Mouse (Mus musculus): ENCODE data around the gene Dst.
"Not testable (repeated sequence)": the region's sequence is repeated elsewhere in the genome, so short reads cannot be mapped to it uniquely, and the experiment has no call there.

Dst gene

GRCm38 (mm10) chr1:34061860-34062259 lies 153.8 kb downstream of the Dst start:
- DNase-seq (ENCODE audit: low read depth, low spot score) = no peak

- no peak for DNase-seq (ENCODE audit: low read depth, low spot score)
Measured at GRCm38 (mm10) chr1:34063943-34064342, 155.9 kb downstream of the Dst start.

- no peak for DNase-seq (ENCODE audit: low read depth, low spot score)
Measured at GRCm38 (mm10) chr1:34065551-34066048, 157.6 kb downstream of the Dst start.

GRCm38 (mm10) chr1:34066401-34066800 lies 158.4 kb downstream of the Dst start:
- not testable (repeated sequence) for DNase-seq (ENCODE audit: low read depth, low spot score)

GRCm38 (mm10) chr1:34068341-34068740 lies 160.3 kb downstream of the Dst start:
- DNase-seq (ENCODE audit: low read depth, low spot score) = no peak

GRCm38 (mm10) chr1:34069514-34070290 lies 161.7 kb downstream of the Dst start:
- no peak for DNase-seq (ENCODE audit: low read depth, low spot score)

GRCm38 (mm10) chr1:34070474-34070873 lies 162.4 kb downstream of the Dst start:
- no peak for DNase-seq (ENCODE audit: low read depth, low spot score)

GRCm38 (mm10) chr1:34070991-34071639 lies 163.1 kb downstream of the Dst start:
- no peak for DNase-seq (ENCODE audit: low read depth, low spot score)

- no peak for DNase-seq (ENCODE audit: low read depth, low spot score)
Measured at GRCm38 (mm10) chr1:34072262-34072661, 164.2 kb downstream of the Dst start.

- DNase-seq (ENCODE audit: low read depth, low spot score) = no peak
Measured at GRCm38 (mm10) chr1:34073436-34074169, 165.6 kb downstream of the Dst start.

GRCm38 (mm10) chr1:34074245-34075187 lies 166.5 kb downstream of the Dst start:
- DNase-seq (ENCODE audit: low read depth, low spot score) = no peak

GRCm38 (mm10) chr1:34076701-34077421 lies 168.8 kb downstream of the Dst start:
- DNase-seq (ENCODE audit: low read depth, low spot score) = no peak

GRCm38 (mm10) chr1:34077422-34077790 lies 169.4 kb downstream of the Dst start:
- no peak for DNase-seq (ENCODE audit: low read depth, low spot score)

GRCm38 (mm10) chr1:34077941-34078340 lies 169.9 kb downstream of the Dst start:
- DNase-seq (ENCODE audit: low read depth, low spot score) = no peak

GRCm38 (mm10) chr1:34089011-34089410 lies 181.0 kb downstream of the Dst start:
- no peak for DNase-seq (ENCODE audit: low read depth, low spot score)

- DNase-seq (ENCODE audit: low read depth, low spot score) = no peak
Measured at GRCm38 (mm10) chr1:34090700-34091099, 182.7 kb downstream of the Dst start.

- no peak for DNase-seq (ENCODE audit: low read depth, low spot score)
Measured at GRCm38 (mm10) chr1:34093652-34094051, 185.6 kb downstream of the Dst start.

GRCm38 (mm10) chr1:34094301-34094700 lies 186.3 kb downstream of the Dst start:
- no peak for DNase-seq (ENCODE audit: low read depth, low spot score)

- DNase-seq (ENCODE audit: low read depth, low spot score) = no peak
Measured at GRCm38 (mm10) chr1:34095173-34095572, 187.1 kb downstream of the Dst start.

- no peak for DNase-seq (ENCODE audit: low read depth, low spot score)
Measured at GRCm38 (mm10) chr1:34096923-34097322, 188.9 kb downstream of the Dst start.

- no peak for DNase-seq (ENCODE audit: low read depth, low spot score)
Measured at GRCm38 (mm10) chr1:34097640-34098039, 189.6 kb downstream of the Dst start.
